Mouse (Mus musculus): ENCODE data around the gene Pqlc3. TPM values are rescaled to one million over a fixed set of nuclear protein-coding genes. Genes with fewer than 3 reads are reported as not detected.

The Pqlc3 gene
- polyA plus RNA-seq, 1 experiment from 2014 or later: 1.7 TPM

DNA sequence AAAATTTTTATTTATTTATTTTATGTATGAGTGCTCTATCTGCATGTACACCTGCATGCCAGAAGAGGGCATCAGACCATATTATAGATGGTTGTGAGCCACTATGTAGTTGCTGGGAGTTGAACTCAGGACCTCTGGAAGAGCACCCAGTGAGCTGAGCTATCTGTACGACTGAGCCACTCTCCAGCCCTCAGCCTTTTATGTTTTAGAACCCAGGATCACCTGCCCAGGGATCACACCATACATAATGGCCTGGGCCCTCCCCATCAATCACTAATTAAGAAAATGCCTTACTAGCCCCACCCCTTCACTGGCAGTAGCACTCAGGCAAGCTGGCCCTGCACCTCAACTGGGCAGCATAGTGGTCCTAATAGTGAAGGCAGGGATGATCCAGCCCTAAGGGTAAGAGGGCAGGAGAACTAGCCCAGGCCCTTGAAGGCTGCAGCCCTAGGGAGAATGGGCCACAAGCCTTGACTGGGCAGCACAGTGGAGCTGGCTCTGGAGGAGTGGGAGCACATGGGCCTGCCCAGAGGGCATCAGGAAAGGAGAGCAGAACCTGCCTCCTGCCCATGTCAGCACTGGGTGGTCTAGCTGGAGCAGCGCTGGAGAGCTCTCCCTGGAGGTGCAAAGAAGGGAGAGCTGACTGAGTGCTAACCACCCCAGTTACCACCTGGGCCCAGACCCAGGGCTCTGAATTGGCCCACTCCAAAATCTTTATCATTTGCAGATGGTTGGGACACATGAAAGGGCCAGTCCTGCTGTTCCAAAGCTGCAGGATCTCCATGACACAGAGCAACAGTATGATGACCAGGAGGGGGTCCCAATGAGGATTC lies 12.1 kb upstream of the Pqlc3 start:
- H3K4me2 ChIP-seq (ENCODE audit: low read length): no peak overlapping the region
- 71% methylated on average over 2 of the region's 2 CpGs for WGBS

DNA sequence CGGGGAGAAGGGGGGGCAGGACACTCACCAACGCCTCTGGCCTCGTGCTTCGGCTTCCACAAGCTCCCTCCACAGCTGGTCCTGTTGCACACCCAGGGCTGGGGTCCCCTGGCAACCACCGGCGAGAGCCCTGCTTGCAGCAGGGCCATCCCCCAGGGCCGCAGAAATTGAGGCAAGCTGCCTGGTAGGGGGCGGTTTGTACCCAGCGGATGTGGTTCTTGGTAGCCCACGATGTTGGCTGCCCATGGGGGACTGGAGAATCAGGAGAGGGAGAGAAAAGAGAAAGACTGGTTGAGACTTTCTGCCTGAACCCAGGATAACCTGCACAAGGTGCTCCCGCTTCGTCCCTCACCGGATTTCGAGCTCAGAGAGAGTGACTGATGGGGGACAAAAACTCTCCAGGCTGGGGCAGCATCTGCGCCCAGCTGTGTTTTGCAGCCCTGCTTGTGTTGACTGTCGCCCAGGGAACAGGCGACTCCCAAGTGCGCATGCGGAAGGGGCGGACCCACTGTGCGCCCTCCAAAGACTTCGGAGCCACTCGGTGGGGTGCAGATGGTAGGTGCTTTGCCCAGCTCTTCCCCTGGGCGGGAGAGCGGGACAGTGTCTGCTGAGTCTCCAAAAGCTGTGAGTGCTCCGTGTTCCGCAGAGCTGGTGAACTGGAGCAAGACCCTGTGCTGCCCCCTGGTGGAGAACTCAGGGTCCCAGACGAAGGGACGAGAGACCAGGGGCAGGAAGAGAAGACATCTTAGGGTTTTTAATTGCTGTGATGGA lies 11.1 kb upstream of the Pqlc3 start, which contains the start of gene 2410004P03Rik:
2410004P03Rik (minus strand) TSS at position 628 of the 771 bp plus-strand sequence.
- H3K36me3 ChIP-seq (ENCODE audit: control insufficient read depth, insufficient read depth, low read length): no peaks in the 10 kb centered on the region
- H3K4me1 ChIP-seq (ENCODE audit: control insufficient read depth, insufficient read depth, low read depth, low read length): peaks cover 2% of the 10 kb centered on the region
- WGBS: 7% methylated on average over 29 of the region's 29 CpGs
- peak within 1 kb of the TSS; percentile 51 for H3K4me2 ChIP-seq (ENCODE audit: low read length)
- no peak within 1 kb of the TSS for H3K27ac ChIP-seq (ENCODE audit: low read depth, low read length)
- ATAC-seq: peak; percentile 69
- peak within 1 kb of the TSS; percentile 15 for H3K9ac ChIP-seq (ENCODE audit: low read depth, low read length)
- peak within 1 kb of the TSS; percentile 31 for H3K4me3 ChIP-seq (ENCODE audit: low read length)
- H3K9me3 ChIP-seq (ENCODE audit: control insufficient read depth, low read length): peaks cover 4% of the 10 kb centered on the region; the same call in 1 of the 2 replicates
- no peaks in the 10 kb centered on the region for H3K27me3 ChIP-seq (replicated peaks; ENCODE audit: control insufficient read depth, insufficient read depth, low read length)

More for the DNA sequence above, 12.1 kb upstream of the Pqlc3 start:
- no peak overlapping the region for H3K4me3 ChIP-seq (ENCODE audit: low read length)
- peaks cover 2% of the 10 kb centered on the region for H3K4me1 ChIP-seq (ENCODE audit: control insufficient read depth, insufficient read depth, low read depth, low read length)
- H3K36me3 ChIP-seq (ENCODE audit: control insufficient read depth, insufficient read depth, low read length): no peaks in the 10 kb centered on the region
- H3K9me3 ChIP-seq (ENCODE audit: control insufficient read depth, low read length): peaks cover 4% of the 10 kb centered on the region; the same call in 1 of the 2 replicates
- H3K27ac ChIP-seq (ENCODE audit: low read depth, low read length): no peak overlapping the region
- H3K9ac ChIP-seq (ENCODE audit: low read depth, low read length): no peak overlapping the region
- peak; percentile 18 for ATAC-seq
- no peaks in the 10 kb centered on the region for H3K27me3 ChIP-seq (replicated peaks; ENCODE audit: control insufficient read depth, insufficient read depth, low read length)

DNA sequence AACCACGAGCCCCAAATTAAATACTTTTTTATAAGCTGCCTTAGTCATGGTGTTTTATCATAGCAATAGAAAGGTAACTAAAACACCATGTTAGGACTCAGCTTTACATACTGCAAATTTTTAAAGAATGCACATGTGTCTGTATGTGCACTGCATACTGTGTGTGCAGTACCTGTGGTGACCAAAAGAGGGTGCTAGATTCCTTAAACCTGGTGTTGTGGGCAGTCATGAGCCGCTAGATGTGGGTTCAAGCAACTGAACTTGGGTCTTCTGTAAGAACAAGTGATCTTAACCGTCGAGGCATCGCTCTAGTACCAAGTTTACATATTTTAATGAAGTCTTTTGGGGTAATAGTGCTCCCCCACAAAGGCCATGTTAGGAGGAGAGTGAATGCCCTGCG lies 9.3 kb upstream of the Pqlc3 start:
- Histone ChIP-seq H3K4me2 (ENCODE audit: low read length) (no peak overlapping the region), H3K36me3 (ENCODE audit: control insufficient read depth, insufficient read depth, low read length) (no peaks in the 10 kb centered on the region), H3K9me3 (ENCODE audit: control insufficient read depth, low read length) (peaks cover 4% of the 10 kb centered on the region; the same call in 1 of the 2 replicates), H3K27ac (ENCODE audit: low read depth, low read length) (no peak overlapping the region), H3K4me3 (ENCODE audit: low read length) (no peak overlapping the region), H3K27me3 (replicated peaks; ENCODE audit: control insufficient read depth, insufficient read depth, low read length) (no peaks in the 10 kb centered on the region), H3K9ac (ENCODE audit: low read depth, low read length) (no peak overlapping the region), H3K4me1 (ENCODE audit: control insufficient read depth, insufficient read depth, low read depth, low read length) (peaks cover 2% of the 10 kb centered on the region)
- 95% methylated on average over 6 of the region's 6 CpGs for WGBS
- ATAC-seq: no peak

DNA sequence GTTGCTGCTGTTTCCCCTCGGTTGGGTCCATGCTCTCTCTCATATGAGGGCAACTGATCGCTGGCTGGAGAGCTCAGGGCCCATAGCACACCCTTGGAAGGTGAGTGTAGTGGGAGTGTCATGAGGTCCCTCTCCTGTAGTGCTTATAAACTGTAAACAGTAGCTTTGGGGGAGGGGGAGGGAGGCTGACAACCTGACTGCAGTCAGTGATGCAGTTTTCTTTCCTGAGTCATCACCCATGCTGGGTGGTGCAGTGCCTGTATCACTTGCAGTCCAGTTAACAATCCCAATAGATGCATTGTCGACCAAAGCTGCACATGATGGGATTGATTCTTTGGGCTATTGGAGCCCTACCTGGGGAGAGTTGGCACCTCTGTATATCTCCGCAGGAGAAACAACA lies 1.0 kb upstream of the Pqlc3 start:
- H3K9me3 ChIP-seq (ENCODE audit: control insufficient read depth, low read length): no peaks in the 10 kb centered on the region
- H3K36me3 ChIP-seq (ENCODE audit: control insufficient read depth, insufficient read depth, low read length): no peaks in the 10 kb centered on the region
- 53% methylated on average over 4 of the region's 4 CpGs for WGBS
- no peak for ATAC-seq
- H3K4me1 ChIP-seq (ENCODE audit: control insufficient read depth, insufficient read depth, low read depth, low read length): peaks cover 6% of the 10 kb centered on the region
- no peak overlapping the region for H3K4me2 ChIP-seq (ENCODE audit: low read length)
- peaks cover 25% of the 10 kb centered on the region for H3K27me3 ChIP-seq (replicated peaks; ENCODE audit: control insufficient read depth, insufficient read depth, low read length)
- no peak overlapping the region for H3K4me3 ChIP-seq (ENCODE audit: low read length)
- no peak overlapping the region for H3K9ac ChIP-seq (ENCODE audit: low read depth, low read length)
- H3K27ac ChIP-seq (ENCODE audit: low read depth, low read length): no peak overlapping the region

DNA sequence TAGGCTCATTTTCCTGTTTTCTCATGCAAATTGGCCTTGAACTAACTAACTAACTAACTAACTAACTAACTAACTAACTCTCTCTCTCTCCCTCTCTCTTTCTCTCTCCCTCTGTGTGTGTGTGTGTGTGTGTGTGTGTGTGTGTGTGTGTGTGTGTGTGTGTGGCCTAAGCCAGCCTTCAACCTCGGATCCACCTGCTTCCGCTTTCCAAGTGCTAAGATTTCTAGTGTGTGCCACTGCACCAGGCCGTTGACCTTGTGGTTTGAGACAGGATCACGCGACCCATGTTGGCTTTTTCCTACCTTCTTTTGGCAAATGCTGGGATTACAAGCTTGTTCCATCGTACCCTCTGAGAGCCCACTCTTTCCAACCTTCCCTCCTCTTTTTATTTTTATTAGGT lies 420 bp upstream of the Pqlc3 start:
- Histone ChIP-seq H3K27me3 (replicated peaks; ENCODE audit: control insufficient read depth, insufficient read depth, low read length) (peaks cover 25% of the 10 kb centered on the region), H3K27ac (ENCODE audit: low read depth, low read length) (no peak overlapping the region), H3K4me2 (ENCODE audit: low read length) (no peak overlapping the region), H3K4me1 (ENCODE audit: control insufficient read depth, insufficient read depth, low read depth, low read length) (peaks cover 6% of the 10 kb centered on the region), H3K36me3 (ENCODE audit: control insufficient read depth, insufficient read depth, low read length) (no peaks in the 10 kb centered on the region), H3K9ac (ENCODE audit: low read depth, low read length) (no peak overlapping the region), H3K4me3 (ENCODE audit: low read length) (no peak overlapping the region), H3K9me3 (ENCODE audit: control insufficient read depth, low read length) (no peaks in the 10 kb centered on the region)
- no peak for ATAC-seq
- 58% methylated on average over 6 of the region's 6 CpGs for WGBS

DNA sequence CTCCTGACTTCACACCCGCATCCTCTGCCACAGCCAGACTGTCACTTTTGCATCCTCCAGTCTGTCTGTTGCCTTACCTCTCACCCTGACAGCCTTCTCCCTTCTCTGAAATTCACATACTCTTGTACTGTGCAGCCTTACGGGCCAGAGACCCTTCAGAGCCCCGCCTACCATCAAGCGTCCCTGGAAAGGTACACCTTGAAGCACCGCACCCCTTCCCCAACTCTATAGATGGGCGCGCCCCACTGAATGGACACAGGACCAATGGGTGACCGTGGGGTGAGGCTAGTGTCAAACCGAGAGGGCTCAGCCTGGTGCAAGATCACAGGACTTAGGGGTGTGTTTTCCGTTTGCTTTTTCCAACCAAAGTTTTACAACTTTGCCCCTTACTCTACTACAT lies 1.1 kb downstream of the Pqlc3 start:
- Histone ChIP-seq H3K27ac (ENCODE audit: low read depth, low read length) (no peak overlapping the region), H3K36me3 (ENCODE audit: control insufficient read depth, insufficient read depth, low read length) (no peaks in the 10 kb centered on the region), H3K4me2 (ENCODE audit: low read length) (peak overlapping the region; percentile 66), H3K9me3 (ENCODE audit: control insufficient read depth, low read length) (no peaks in the 10 kb centered on the region), H3K4me1 (ENCODE audit: control insufficient read depth, insufficient read depth, low read depth, low read length) (peaks cover 6% of the 10 kb centered on the region), H3K4me3 (ENCODE audit: low read length) (peak overlapping the region; percentile 49), H3K27me3 (replicated peaks; ENCODE audit: control insufficient read depth, insufficient read depth, low read length) (peaks cover 25% of the 10 kb centered on the region), H3K9ac (ENCODE audit: low read depth, low read length) (no peak overlapping the region)
- 3% methylated on average over 10 of the region's 10 CpGs for WGBS
- no peak for ATAC-seq

DNA sequence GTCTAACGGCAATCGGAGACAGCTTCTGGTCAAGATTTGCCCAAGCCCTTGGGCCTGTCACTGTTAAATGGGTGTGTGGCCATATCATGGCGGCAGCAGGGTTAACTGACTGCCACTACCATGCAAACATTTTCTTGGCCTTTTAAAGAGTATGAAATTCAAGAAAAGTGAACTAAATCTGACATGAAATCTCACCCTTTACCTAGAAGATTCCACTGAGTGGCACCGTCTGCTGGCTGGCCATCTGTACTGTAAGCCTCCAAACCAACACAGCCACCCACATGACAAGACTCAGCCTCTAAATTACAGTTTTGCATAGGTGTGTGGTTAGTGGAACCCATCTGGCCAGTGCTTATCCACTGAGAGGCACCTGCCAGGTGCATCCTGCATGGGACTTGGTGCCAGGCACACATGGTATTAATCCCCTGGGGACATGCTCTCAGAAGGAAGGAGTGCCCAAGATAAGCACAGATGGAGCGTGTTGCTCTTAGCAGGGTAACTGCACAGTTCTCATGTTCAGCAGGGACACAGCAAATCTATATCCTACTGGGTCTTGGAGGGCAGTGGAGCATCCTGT lies 3.2 kb downstream of the Pqlc3 start:
- no peak overlapping the region for H3K27ac ChIP-seq (ENCODE audit: low read depth, low read length)
- H3K4me1 ChIP-seq (ENCODE audit: control insufficient read depth, insufficient read depth, low read depth, low read length): peaks cover 6% of the 10 kb centered on the region
- 96% methylated on average over 5 of the region's 5 CpGs for WGBS
- no peak overlapping the region for H3K4me2 ChIP-seq (ENCODE audit: low read length)
- H3K9me3 ChIP-seq (ENCODE audit: control insufficient read depth, low read length): no peaks in the 10 kb centered on the region
- H3K4me3 ChIP-seq (ENCODE audit: low read length): no peak overlapping the region
- H3K9ac ChIP-seq (ENCODE audit: low read depth, low read length): no peak overlapping the region
- peaks cover 24% of the 10 kb centered on the region for H3K27me3 ChIP-seq (replicated peaks; ENCODE audit: control insufficient read depth, insufficient read depth, low read length)
- ATAC-seq: no peak
- no peaks in the 10 kb centered on the region for H3K36me3 ChIP-seq (ENCODE audit: control insufficient read depth, insufficient read depth, low read length)

DNA sequence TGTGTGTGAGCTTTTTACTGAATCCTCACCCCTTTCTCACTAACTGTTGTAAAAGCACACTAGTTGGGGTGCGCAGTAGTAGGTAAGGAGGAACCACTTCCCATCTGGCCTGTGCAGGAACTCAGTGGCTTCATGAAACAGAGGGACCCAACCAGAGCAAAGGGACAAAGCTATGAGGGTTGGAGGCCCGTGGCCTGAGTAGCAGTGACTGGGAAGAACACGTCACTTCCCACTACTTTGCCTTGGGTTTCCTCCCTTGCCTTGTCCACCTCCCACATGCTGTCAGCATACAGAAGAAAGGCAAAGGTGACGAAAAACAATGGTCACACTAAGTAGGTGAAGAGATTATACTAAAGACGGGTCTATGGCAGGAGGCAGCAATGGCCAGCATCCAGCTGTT lies 3.9 kb downstream of the Pqlc3 start:
- Histone ChIP-seq H3K9ac (ENCODE audit: low read depth, low read length) (no peak overlapping the region), H3K9me3 (ENCODE audit: control insufficient read depth, low read length) (no peaks in the 10 kb centered on the region), H3K4me2 (ENCODE audit: low read length) (no peak overlapping the region), H3K4me1 (ENCODE audit: control insufficient read depth, insufficient read depth, low read depth, low read length) (peaks cover 6% of the 10 kb centered on the region), H3K4me3 (ENCODE audit: low read length) (no peak overlapping the region), H3K36me3 (ENCODE audit: control insufficient read depth, insufficient read depth, low read length) (no peaks in the 10 kb centered on the region), H3K27me3 (replicated peaks; ENCODE audit: control insufficient read depth, insufficient read depth, low read length) (peaks cover 23% of the 10 kb centered on the region), H3K27ac (ENCODE audit: low read depth, low read length) (no peak overlapping the region)
- 90% methylated on average over 5 of the region's 5 CpGs for WGBS
- no peak for ATAC-seq

DNA sequence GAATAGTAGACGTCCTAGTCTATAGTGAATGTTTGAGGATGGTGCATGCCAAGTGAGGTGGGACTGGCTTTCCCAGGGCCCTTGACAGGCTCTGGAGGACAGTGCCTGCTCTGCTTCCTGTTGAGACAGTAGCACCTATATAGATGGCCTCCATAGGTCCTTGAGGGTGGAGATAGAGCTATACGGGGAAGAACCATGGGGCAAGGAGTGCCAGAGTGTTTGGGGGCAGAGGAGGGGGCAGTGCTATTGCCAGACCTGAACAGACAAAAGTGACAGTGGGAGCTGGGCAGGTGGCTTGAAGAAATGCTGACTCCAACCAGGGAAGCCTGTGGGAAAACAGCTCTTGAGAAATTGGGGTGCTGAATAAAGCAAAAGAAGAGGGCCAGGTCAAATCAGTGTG lies 5.9 kb downstream of the Pqlc3 start:
- H3K9ac ChIP-seq (ENCODE audit: low read depth, low read length): no peak overlapping the region
- no peaks in the 10 kb centered on the region for H3K9me3 ChIP-seq (ENCODE audit: control insufficient read depth, low read length)
- H3K4me1 ChIP-seq (ENCODE audit: control insufficient read depth, insufficient read depth, low read depth, low read length): peaks cover under 1% of the 10 kb centered on the region
- no peak overlapping the region for H3K4me2 ChIP-seq (ENCODE audit: low read length)
- H3K36me3 ChIP-seq (ENCODE audit: control insufficient read depth, insufficient read depth, low read length): no peaks in the 10 kb centered on the region
- H3K4me3 ChIP-seq (ENCODE audit: low read length): no peak overlapping the region
- H3K27me3 ChIP-seq (replicated peaks; ENCODE audit: control insufficient read depth, insufficient read depth, low read length): peaks cover 13% of the 10 kb centered on the region
- ATAC-seq: no peak
- no peak overlapping the region for H3K27ac ChIP-seq (ENCODE audit: low read depth, low read length)
- WGBS: 88% methylated on average over 2 of the region's 2 CpGs

Data from hindbrain, embryonic 16.5 days (tissue).